Mouse (Mus musculus): ENCODE measurements around the gene 1700080O16Rik. TPM values are rescaled to one million over a fixed set of nuclear protein-coding genes. Genes with fewer than 3 reads are reported as not detected.

The 1700080O16Rik gene
- polyA plus RNA-seq (2012; rRNA removed): not detected in 2 replicates

DNA sequence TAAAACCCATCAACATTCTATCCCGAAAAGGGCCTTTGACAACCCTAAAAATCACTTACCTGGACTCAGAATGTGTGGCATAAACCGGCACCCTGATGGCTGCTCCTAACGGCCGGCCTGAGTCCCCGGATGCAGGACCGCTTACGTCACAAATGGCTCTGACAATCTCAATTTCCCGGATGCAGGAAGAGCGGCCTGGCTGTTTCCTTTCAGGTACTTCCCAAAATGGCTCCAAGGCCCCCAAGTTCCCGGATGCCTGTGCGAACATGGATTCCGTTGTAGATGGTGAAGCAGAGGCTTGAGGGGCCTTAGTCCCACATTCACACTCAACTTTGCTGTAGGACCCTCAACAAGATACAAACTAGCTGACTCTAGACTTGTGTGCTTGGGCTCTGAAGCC lies at the start of gene 1700080O16Rik:
Gene 1700080O16Rik (minus strand): TSS at position 101 of the 400 bp plus-strand sequence.
- H3K4me3 ChIP-seq (ENCODE audit: low read depth, low read length): no peak within 1 kb of the TSS
- no peaks in the 10 kb centered on the region for H3K4me1 ChIP-seq (ENCODE audit: control insufficient read depth, insufficient read depth, insufficient read length, low read length)
- TF ChIP-seq POLR2A (IDR thresholded peaks at IDR 0.05; ENCODE audit: low read depth, low read length): no peak
- TF ChIP-seq CTCF (IDR thresholded peaks at IDR 0.05; ENCODE audit: extremely low read depth, insufficient read length, insufficient replicate concordance, low read depth, low read length): no peak
- 95% methylated on average over 12 of the region's 12 CpGs for WGBS
- H3K27me3 ChIP-seq (ENCODE audit: control insufficient read depth, insufficient read depth, low read length): no peaks in the 10 kb centered on the region
- H3K36me3 ChIP-seq (ENCODE audit: control insufficient read depth, insufficient read depth, low read length): no peaks in the 10 kb centered on the region
- no peak within 1 kb of the TSS for H3K27ac ChIP-seq (ENCODE audit: insufficient read depth, low read depth, low read length)

GRCm38 (mm10) chrX:52017660-52018059 lies 45.1 kb upstream of the 1700080O16Rik start:
- H3K36me3 ChIP-seq (ENCODE audit: control insufficient read depth, insufficient read depth, low read length): no peaks in the 10 kb centered on the region
- TF ChIP-seq CTCF (IDR thresholded peaks at IDR 0.05; ENCODE audit: extremely low read depth, insufficient read length, insufficient replicate concordance, low read depth, low read length) (no peak), POLR2A (IDR thresholded peaks at IDR 0.05; ENCODE audit: low read depth, low read length) (no peak)
- 63% methylated on average over 9 of the region's 9 CpGs for WGBS
- H3K4me3 ChIP-seq (ENCODE audit: low read depth, low read length): no peak overlapping the region
- no peak overlapping the region for H3K27ac ChIP-seq (ENCODE audit: insufficient read depth, low read depth, low read length)
- H3K4me1 ChIP-seq (ENCODE audit: control insufficient read depth, insufficient read depth, insufficient read length, low read length): no peaks in the 10 kb centered on the region
- H3K27me3 ChIP-seq (ENCODE audit: control insufficient read depth, insufficient read depth, low read length): no peaks in the 10 kb centered on the region

DNA sequence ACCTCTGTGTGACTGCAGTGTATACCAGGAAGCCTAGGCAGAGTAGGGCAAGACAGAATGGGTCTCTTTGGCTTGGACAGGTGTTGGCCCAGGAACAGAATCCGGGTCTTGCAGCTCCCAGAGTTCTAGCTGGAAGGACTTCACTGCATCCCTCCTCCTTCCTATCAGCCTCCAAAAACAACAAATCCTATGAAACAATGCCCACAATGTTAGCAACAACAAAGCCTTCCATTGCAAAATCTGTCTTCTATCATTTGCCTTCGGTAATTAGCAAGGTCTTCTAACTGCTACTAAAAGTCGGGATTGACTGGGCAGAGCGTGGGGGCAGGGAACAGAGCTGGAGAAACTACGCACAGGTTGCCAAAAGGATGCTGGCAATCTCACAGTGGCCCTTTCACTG lies 27.5 kb upstream of the 1700080O16Rik start:
- no peak overlapping the region for H3K4me3 ChIP-seq (ENCODE audit: low read depth, low read length)
- WGBS: 80% methylated on average over 5 of the region's 5 CpGs
- H3K4me1 ChIP-seq (ENCODE audit: control insufficient read depth, insufficient read depth, insufficient read length, low read length): no peaks in the 10 kb centered on the region
- no peaks in the 10 kb centered on the region for H3K36me3 ChIP-seq (ENCODE audit: control insufficient read depth, insufficient read depth, low read length)
- H3K27me3 ChIP-seq (ENCODE audit: control insufficient read depth, insufficient read depth, low read length): no peaks in the 10 kb centered on the region
- no peak for TF ChIP-seq CTCF (IDR thresholded peaks at IDR 0.05; ENCODE audit: extremely low read depth, insufficient read length, insufficient replicate concordance, low read depth, low read length)
- TF ChIP-seq POLR2A (IDR thresholded peaks at IDR 0.05; ENCODE audit: low read depth, low read length): no peak
- H3K27ac ChIP-seq (ENCODE audit: insufficient read depth, low read depth, low read length): no peak overlapping the region

GRCm38 (mm10) chrX:51999426-51999825 lies 26.9 kb upstream of the 1700080O16Rik start:
- Histone ChIP-seq H3K27ac (ENCODE audit: insufficient read depth, low read depth, low read length) (no peak overlapping the region), H3K4me3 (ENCODE audit: low read depth, low read length) (no peak overlapping the region), H3K27me3 (ENCODE audit: control insufficient read depth, insufficient read depth, low read length) (no peaks in the 10 kb centered on the region), H3K36me3 (ENCODE audit: control insufficient read depth, insufficient read depth, low read length) (no peaks in the 10 kb centered on the region), H3K4me1 (ENCODE audit: control insufficient read depth, insufficient read depth, insufficient read length, low read length) (no peaks in the 10 kb centered on the region)
- WGBS: 51% methylated on average over 4 of the region's 4 CpGs
- TF ChIP-seq CTCF (IDR thresholded peaks at IDR 0.05; ENCODE audit: extremely low read depth, insufficient read length, insufficient replicate concordance, low read depth, low read length): no peak
- no peak for TF ChIP-seq POLR2A (IDR thresholded peaks at IDR 0.05; ENCODE audit: low read depth, low read length)

GRCm38 (mm10) chrX:51976361-51976760 lies 3.8 kb upstream of the 1700080O16Rik start:
- no peaks in the 10 kb centered on the region for H3K36me3 ChIP-seq (ENCODE audit: control insufficient read depth, insufficient read depth, low read length)
- H3K27me3 ChIP-seq (ENCODE audit: control insufficient read depth, insufficient read depth, low read length): no peaks in the 10 kb centered on the region
- TF ChIP-seq CTCF (IDR thresholded peaks at IDR 0.05; ENCODE audit: extremely low read depth, insufficient read length, insufficient replicate concordance, low read depth, low read length) (no peak), POLR2A (IDR thresholded peaks at IDR 0.05; ENCODE audit: low read depth, low read length) (no peak)
- no peak overlapping the region for H3K4me3 ChIP-seq (ENCODE audit: low read depth, low read length)
- 70% methylated on average over 4 of the region's 4 CpGs for WGBS
- no peaks in the 10 kb centered on the region for H3K4me1 ChIP-seq (ENCODE audit: control insufficient read depth, insufficient read depth, insufficient read length, low read length)
- no peak overlapping the region for H3K27ac ChIP-seq (ENCODE audit: insufficient read depth, low read depth, low read length)

DNA sequence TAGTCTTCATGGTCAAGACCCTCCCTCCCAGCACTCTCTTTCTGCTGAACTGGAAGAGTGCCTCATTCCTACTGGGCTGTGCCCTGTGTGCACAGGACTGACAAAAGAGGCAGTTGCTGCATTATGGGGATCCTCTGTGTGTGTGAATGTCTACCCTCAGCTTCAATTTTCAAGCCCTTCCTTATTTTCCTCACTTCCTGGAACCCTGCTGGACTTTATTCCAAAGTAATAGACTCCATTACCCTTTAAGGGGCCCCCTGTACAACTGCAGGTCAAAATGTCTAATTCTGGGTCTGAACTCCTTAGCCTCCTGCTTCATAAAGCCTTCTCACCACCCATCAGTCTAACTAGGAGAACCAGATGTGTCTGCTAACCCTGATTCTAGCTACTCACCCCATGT lies 2.0 kb upstream of the 1700080O16Rik start:
- H3K27ac ChIP-seq (ENCODE audit: insufficient read depth, low read depth, low read length): no peak overlapping the region
- H3K27me3 ChIP-seq (ENCODE audit: control insufficient read depth, insufficient read depth, low read length): no peaks in the 10 kb centered on the region
- TF ChIP-seq POLR2A (IDR thresholded peaks at IDR 0.05; ENCODE audit: low read depth, low read length) (no peak), CTCF (IDR thresholded peaks at IDR 0.05; ENCODE audit: extremely low read depth, insufficient read length, insufficient replicate concordance, low read depth, low read length) (no peak)
- no peaks in the 10 kb centered on the region for H3K4me1 ChIP-seq (ENCODE audit: control insufficient read depth, insufficient read depth, insufficient read length, low read length)
- H3K36me3 ChIP-seq (ENCODE audit: control insufficient read depth, insufficient read depth, low read length): no peaks in the 10 kb centered on the region
- no peak overlapping the region for H3K4me3 ChIP-seq (ENCODE audit: low read depth, low read length)

DNA sequence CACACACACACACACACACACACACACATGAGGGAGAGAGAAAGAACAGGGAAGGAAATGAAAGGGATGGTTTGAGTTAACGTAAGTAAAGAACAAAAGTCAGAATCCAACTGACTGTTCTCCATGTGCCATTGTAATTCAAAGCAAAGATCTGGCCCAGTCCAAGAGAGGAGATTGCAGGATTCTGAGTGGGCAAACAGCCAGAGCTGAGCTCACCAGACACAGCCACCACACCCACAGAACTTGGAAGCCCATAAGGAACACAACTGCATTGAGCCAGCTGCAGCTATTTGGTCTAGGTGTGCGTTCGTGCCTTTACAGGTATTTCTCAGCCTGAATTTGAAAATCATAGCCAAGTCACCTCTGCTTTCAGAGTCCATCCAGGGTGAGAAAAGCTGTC lies 24.5 kb downstream of the 1700080O16Rik start:
- H3K36me3 ChIP-seq (ENCODE audit: control insufficient read depth, insufficient read depth, low read length): no peaks in the 10 kb centered on the region
- H3K27me3 ChIP-seq (ENCODE audit: control insufficient read depth, insufficient read depth, low read length): no peaks in the 10 kb centered on the region
- TF ChIP-seq POLR2A (IDR thresholded peaks at IDR 0.05; ENCODE audit: low read depth, low read length): no peak
- TF ChIP-seq CTCF (IDR thresholded peaks at IDR 0.05; ENCODE audit: extremely low read depth, insufficient read length, insufficient replicate concordance, low read depth, low read length): no peak
- no peak overlapping the region for H3K27ac ChIP-seq (ENCODE audit: insufficient read depth, low read depth, low read length)
- 48% methylated on average over 3 of the region's 3 CpGs for WGBS
- H3K4me3 ChIP-seq (ENCODE audit: low read depth, low read length): no peak overlapping the region
- H3K4me1 ChIP-seq (ENCODE audit: control insufficient read depth, insufficient read depth, insufficient read length, low read length): no peaks in the 10 kb centered on the region

- no peaks in the 10 kb centered on the region for H3K36me3 ChIP-seq (ENCODE audit: control insufficient read depth, insufficient read depth, low read length)
- no peaks in the 10 kb centered on the region for H3K4me1 ChIP-seq (ENCODE audit: control insufficient read depth, insufficient read depth, insufficient read length, low read length)
- 61% methylated on average over 5 of the region's 5 CpGs for WGBS
- no peak overlapping the region for H3K4me3 ChIP-seq (ENCODE audit: low read depth, low read length)
- H3K27ac ChIP-seq (ENCODE audit: insufficient read depth, low read depth, low read length): no peak overlapping the region
- TF ChIP-seq CTCF (IDR thresholded peaks at IDR 0.05; ENCODE audit: extremely low read depth, insufficient read length, insufficient replicate concordance, low read depth, low read length) (no peak), POLR2A (IDR thresholded peaks at IDR 0.05; ENCODE audit: low read depth, low read length) (no peak)
- H3K27me3 ChIP-seq (ENCODE audit: control insufficient read depth, insufficient read depth, low read length): no peaks in the 10 kb centered on the region
Observed at GRCm38 (mm10) chrX:51938076-51938475, 34.5 kb downstream of the 1700080O16Rik start.

Measured in small intestine, adult 2 months (tissue).